Mouse (Mus musculus): ENCODE data around the gene BC053393. TPM values are rescaled to one million over a fixed set of nuclear protein-coding genes. Genes with fewer than 3 reads are reported as not detected.

Gene BC053393
- polyA plus RNA-seq (2014; fragmentation: Nextera tagmentation; extraction: Ambion mirVana), result not detected in 2 replicates

- Histone ChIP-seq H3K4me1 (ENCODE audit: control insufficient read depth, insufficient read depth, low read length) (no peaks in the 10 kb centered on the region), H3K9me3 (ENCODE audit: control insufficient read depth, low read length) (no peaks in the 10 kb centered on the region), H3K27ac (ENCODE audit: low read depth, low read length) (no peak within 1 kb of the TSS), H3K27me3 (ENCODE audit: control insufficient read depth, insufficient read depth, low read length) (no peaks in the 10 kb centered on the region), H3K4me2 (ENCODE audit: low read depth, low read length) (no peak within 1 kb of the TSS), H3K9ac (replicated peaks; ENCODE audit: low read depth, low read length) (no peak within 1 kb of the TSS), H3K36me3 (ENCODE audit: control insufficient read depth, insufficient read depth, low read length) (no peaks in the 10 kb centered on the region), H3K4me3 (ENCODE audit: low read depth, low read length) (no peak within 1 kb of the TSS)
- WGBS, result 91% methylated on average over 1 of the region's 1 CpGs
- ATAC-seq (ENCODE audit: low read depth), result no peak
Observed at GRCm38 (mm10) chr11:46571327-46571726, at the start of gene BC053393. Gene BC053393, plus strand, starts transcription at chr11:46571536.

DNA sequence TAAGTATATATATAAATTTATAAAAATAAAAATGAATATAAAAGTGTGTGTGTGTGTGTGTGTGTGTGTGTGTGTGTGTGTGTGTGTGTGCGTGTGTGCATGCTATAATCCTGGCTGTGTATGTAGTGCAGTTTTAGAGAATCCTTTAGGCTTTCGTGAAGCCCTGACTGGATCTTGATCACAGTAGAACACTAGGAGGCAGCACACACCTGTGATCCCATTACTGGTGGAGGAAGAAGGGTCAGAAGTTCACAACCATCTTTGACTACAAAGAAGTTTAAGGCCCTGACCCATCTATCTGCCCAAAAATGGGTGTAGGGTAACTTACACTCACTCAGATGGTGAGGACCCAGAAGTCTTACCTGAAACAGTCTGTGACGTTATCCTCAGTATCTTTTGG, 48.6 kb upstream of the BC053393 start:
- Histone ChIP-seq H3K9me3 (ENCODE audit: control insufficient read depth, low read length) (no peaks in the 10 kb centered on the region), H3K4me3 (ENCODE audit: low read depth, low read length) (no peak overlapping the region), H3K4me1 (ENCODE audit: control insufficient read depth, insufficient read depth, low read length) (no peaks in the 10 kb centered on the region), H3K27ac (ENCODE audit: low read depth, low read length) (no peak overlapping the region), H3K4me2 (ENCODE audit: low read depth, low read length) (no peak overlapping the region), H3K27me3 (ENCODE audit: control insufficient read depth, insufficient read depth, low read length) (no peaks in the 10 kb centered on the region), H3K9ac (replicated peaks; ENCODE audit: low read depth, low read length) (no peak overlapping the region), H3K36me3 (ENCODE audit: control insufficient read depth, insufficient read depth, low read length) (no peaks in the 10 kb centered on the region)
- 85% methylated on average over 3 of the region's 3 CpGs for WGBS
- no peak for ATAC-seq (ENCODE audit: low read depth)

DNA sequence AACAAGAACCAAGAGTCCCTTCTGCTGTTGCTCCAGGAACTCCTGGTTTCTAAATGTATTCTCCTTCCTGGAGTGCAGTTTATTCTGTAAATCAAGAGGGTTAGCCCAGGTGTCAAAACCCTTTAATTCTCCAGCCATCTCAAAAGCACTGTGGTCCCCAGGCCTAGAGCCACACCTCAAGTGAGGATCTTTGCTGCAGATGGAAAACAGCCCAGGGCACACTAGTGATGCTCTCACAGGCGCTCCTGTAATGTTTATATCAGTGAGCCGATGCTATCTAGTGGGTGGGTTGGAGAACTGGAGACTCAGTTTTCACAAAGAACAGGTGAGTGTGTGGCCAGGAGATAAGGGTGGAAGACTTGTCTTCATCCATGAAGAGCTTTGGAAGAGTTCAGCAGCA, 47.4 kb upstream of the BC053393 start, which contains the start of gene Gm12169:
Gene Gm12169 (plus strand): TSS at position 301 of the 400 bp plus-strand sequence.
- no peaks in the 10 kb centered on the region for H3K4me1 ChIP-seq (ENCODE audit: control insufficient read depth, insufficient read depth, low read length)
- H3K27me3 ChIP-seq (ENCODE audit: control insufficient read depth, insufficient read depth, low read length), result no peaks in the 10 kb centered on the region
- no peaks in the 10 kb centered on the region for H3K9me3 ChIP-seq (ENCODE audit: control insufficient read depth, low read length)
- H3K4me3 ChIP-seq (ENCODE audit: low read depth, low read length), result no peak within 1 kb of the TSS
- H3K9ac ChIP-seq (replicated peaks; ENCODE audit: low read depth, low read length), result no peak within 1 kb of the TSS
- 94% methylated on average over 2 of the region's 2 CpGs for WGBS
- ATAC-seq (ENCODE audit: low read depth), result no peak
- H3K27ac ChIP-seq (ENCODE audit: low read depth, low read length), result no peak within 1 kb of the TSS
- H3K4me2 ChIP-seq (ENCODE audit: low read depth, low read length), result no peak within 1 kb of the TSS
- no peaks in the 10 kb centered on the region for H3K36me3 ChIP-seq (ENCODE audit: control insufficient read depth, insufficient read depth, low read length)

DNA sequence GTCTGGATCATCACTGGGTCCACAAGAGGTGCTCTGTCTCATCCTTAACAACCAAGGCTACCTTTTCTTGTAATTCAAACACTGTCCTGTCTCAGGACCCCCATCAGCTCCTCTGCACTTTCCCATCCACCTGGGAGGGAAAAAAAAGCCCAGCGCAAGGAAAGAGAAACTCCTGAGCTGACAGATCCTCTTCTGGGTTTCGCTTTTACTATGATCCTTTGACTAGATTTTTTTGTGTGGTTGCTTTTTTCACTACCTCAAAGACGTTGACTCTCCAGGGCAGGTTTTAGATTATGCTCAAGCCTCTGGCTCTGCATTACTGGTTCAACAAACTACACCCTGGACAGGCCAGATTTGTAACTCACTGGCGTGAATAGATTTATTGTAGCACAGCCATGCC, 41.2 kb upstream of the BC053393 start:
- H3K27me3 ChIP-seq (ENCODE audit: control insufficient read depth, insufficient read depth, low read length), result no peaks in the 10 kb centered on the region
- H3K4me2 ChIP-seq (ENCODE audit: low read depth, low read length), result no peak overlapping the region
- H3K9ac ChIP-seq (replicated peaks; ENCODE audit: low read depth, low read length), result no peak overlapping the region
- WGBS, result 82% methylated on average over 4 of the region's 4 CpGs
- H3K4me3 ChIP-seq (ENCODE audit: low read depth, low read length), result no peak overlapping the region
- H3K4me1 ChIP-seq (ENCODE audit: control insufficient read depth, insufficient read depth, low read length), result no peaks in the 10 kb centered on the region
- H3K9me3 ChIP-seq (ENCODE audit: control insufficient read depth, low read length), result no peaks in the 10 kb centered on the region
- no peaks in the 10 kb centered on the region for H3K36me3 ChIP-seq (ENCODE audit: control insufficient read depth, insufficient read depth, low read length)
- H3K27ac ChIP-seq (ENCODE audit: low read depth, low read length), result no peak overlapping the region
- no peak for ATAC-seq (ENCODE audit: low read depth)

- Histone ChIP-seq H3K27ac (ENCODE audit: low read depth, low read length) (no peak overlapping the region), H3K4me1 (ENCODE audit: control insufficient read depth, insufficient read depth, low read length) (no peaks in the 10 kb centered on the region), H3K36me3 (ENCODE audit: control insufficient read depth, insufficient read depth, low read length) (no peaks in the 10 kb centered on the region), H3K4me2 (ENCODE audit: low read depth, low read length) (no peak overlapping the region), H3K9me3 (ENCODE audit: control insufficient read depth, low read length) (no peaks in the 10 kb centered on the region), H3K4me3 (ENCODE audit: low read depth, low read length) (no peak overlapping the region), H3K9ac (replicated peaks; ENCODE audit: low read depth, low read length) (no peak overlapping the region), H3K27me3 (ENCODE audit: control insufficient read depth, insufficient read depth, low read length) (no peaks in the 10 kb centered on the region)
- ATAC-seq (ENCODE audit: low read depth), result no peak
- 59% methylated on average over 4 of the region's 4 CpGs for WGBS
Observed at GRCm38 (mm10) chr11:46536978-46537377, 34.4 kb upstream of the BC053393 start.

GRCm38 (mm10) chr11:46543530-46543929, 27.8 kb upstream of the BC053393 start:
- WGBS, result 92% methylated on average over 2 of the region's 2 CpGs
- no peak for ATAC-seq (ENCODE audit: low read depth)
- H3K4me2 ChIP-seq (ENCODE audit: low read depth, low read length), result no peak overlapping the region

DNA sequence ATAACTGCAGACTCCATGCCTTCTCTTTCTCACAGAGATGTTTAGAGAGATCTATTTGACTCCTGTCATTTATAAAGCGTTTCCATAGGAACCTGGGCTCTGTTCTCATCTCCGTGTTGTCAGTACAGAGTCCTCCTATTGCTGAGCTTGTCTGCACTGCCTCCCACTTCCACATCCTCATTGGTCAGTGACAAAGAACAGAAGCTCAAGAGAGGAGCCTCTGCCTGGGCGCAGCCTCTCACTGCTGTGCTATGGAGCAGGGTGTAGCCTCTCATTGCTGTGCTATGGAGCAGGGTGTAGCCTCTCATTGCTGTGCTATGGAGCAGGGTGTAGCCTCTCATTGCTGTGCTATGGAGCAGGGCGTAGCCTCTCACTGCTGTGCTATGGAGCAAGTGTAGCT, 21.6 kb upstream of the BC053393 start:
- H3K9ac ChIP-seq (replicated peaks; ENCODE audit: low read depth, low read length), result no peak overlapping the region
- H3K4me3 ChIP-seq (ENCODE audit: low read depth, low read length), result no peak overlapping the region
- no peaks in the 10 kb centered on the region for H3K27me3 ChIP-seq (ENCODE audit: control insufficient read depth, insufficient read depth, low read length)
- H3K9me3 ChIP-seq (ENCODE audit: control insufficient read depth, low read length), result no peaks in the 10 kb centered on the region
- H3K36me3 ChIP-seq (ENCODE audit: control insufficient read depth, insufficient read depth, low read length), result no peaks in the 10 kb centered on the region
- no peak overlapping the region for H3K27ac ChIP-seq (ENCODE audit: low read depth, low read length)
- H3K4me1 ChIP-seq (ENCODE audit: control insufficient read depth, insufficient read depth, low read length), result no peaks in the 10 kb centered on the region
- WGBS, result 79% methylated on average over 4 of the region's 4 CpGs
- no peak for ATAC-seq (ENCODE audit: low read depth)
- H3K4me2 ChIP-seq (ENCODE audit: low read depth, low read length), result no peak overlapping the region

More at GRCm38 (mm10) chr11:46543530-46543929, 27.8 kb upstream of the BC053393 start:
- Histone ChIP-seq H3K9me3 (ENCODE audit: control insufficient read depth, low read length) (no peaks in the 10 kb centered on the region), H3K36me3 (ENCODE audit: control insufficient read depth, insufficient read depth, low read length) (no peaks in the 10 kb centered on the region), H3K27ac (ENCODE audit: low read depth, low read length) (no peak overlapping the region), H3K4me1 (ENCODE audit: control insufficient read depth, insufficient read depth, low read length) (no peaks in the 10 kb centered on the region), H3K4me3 (ENCODE audit: low read depth, low read length) (no peak overlapping the region), H3K9ac (replicated peaks; ENCODE audit: low read depth, low read length) (no peak overlapping the region), H3K27me3 (ENCODE audit: control insufficient read depth, insufficient read depth, low read length) (no peaks in the 10 kb centered on the region)

GRCm38 (mm10) chr11:46552741-46553140, 18.6 kb upstream of the BC053393 start:
- no peak for ATAC-seq (ENCODE audit: low read depth)
- no peaks in the 10 kb centered on the region for H3K27me3 ChIP-seq (ENCODE audit: control insufficient read depth, insufficient read depth, low read length)
- no peaks in the 10 kb centered on the region for H3K9me3 ChIP-seq (ENCODE audit: control insufficient read depth, low read length)
- WGBS, result 93% methylated on average over 3 of the region's 3 CpGs
- H3K27ac ChIP-seq (ENCODE audit: low read depth, low read length), result no peak overlapping the region
- no peaks in the 10 kb centered on the region for H3K36me3 ChIP-seq (ENCODE audit: control insufficient read depth, insufficient read depth, low read length)
- H3K4me2 ChIP-seq (ENCODE audit: low read depth, low read length), result no peak overlapping the region
- no peak overlapping the region for H3K4me3 ChIP-seq (ENCODE audit: low read depth, low read length)
- H3K4me1 ChIP-seq (ENCODE audit: control insufficient read depth, insufficient read depth, low read length), result no peaks in the 10 kb centered on the region
- no peak overlapping the region for H3K9ac ChIP-seq (replicated peaks; ENCODE audit: low read depth, low read length)

DNA sequence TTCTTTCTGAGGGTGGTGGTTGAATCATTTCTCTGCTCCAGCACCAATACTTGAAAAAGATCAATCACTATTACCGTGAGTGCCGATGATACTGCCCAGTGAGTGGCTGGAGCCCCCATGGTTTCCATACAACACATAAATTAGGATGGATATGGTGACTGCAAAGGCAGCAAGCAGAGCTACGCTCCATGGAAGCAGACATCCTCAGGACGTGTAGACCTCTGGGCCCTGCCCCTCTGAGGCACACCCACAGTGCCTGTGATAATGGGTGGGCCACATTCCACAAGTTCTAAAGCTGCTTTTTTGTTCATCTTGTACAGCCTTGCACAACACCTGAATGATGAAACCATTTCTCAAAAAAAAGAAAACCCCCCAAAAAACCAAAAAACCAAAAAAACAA, 10.2 kb upstream of the BC053393 start:
- no peak overlapping the region for H3K9ac ChIP-seq (replicated peaks; ENCODE audit: low read depth, low read length)
- no peaks in the 10 kb centered on the region for H3K36me3 ChIP-seq (ENCODE audit: control insufficient read depth, insufficient read depth, low read length)
- ATAC-seq (ENCODE audit: low read depth), result no peak
- H3K4me3 ChIP-seq (ENCODE audit: low read depth, low read length), result no peak overlapping the region
- no peaks in the 10 kb centered on the region for H3K4me1 ChIP-seq (ENCODE audit: control insufficient read depth, insufficient read depth, low read length)
- no peaks in the 10 kb centered on the region for H3K9me3 ChIP-seq (ENCODE audit: control insufficient read depth, low read length)
- H3K4me2 ChIP-seq (ENCODE audit: low read depth, low read length), result no peak overlapping the region
- no peaks in the 10 kb centered on the region for H3K27me3 ChIP-seq (ENCODE audit: control insufficient read depth, insufficient read depth, low read length)
- WGBS, result 77% methylated on average over 4 of the region's 4 CpGs
- no peak overlapping the region for H3K27ac ChIP-seq (ENCODE audit: low read depth, low read length)

GRCm38 (mm10) chr11:46564671-46565070, 6.7 kb upstream of the BC053393 start:
- no peaks in the 10 kb centered on the region for H3K9me3 ChIP-seq (ENCODE audit: control insufficient read depth, low read length)
- no peaks in the 10 kb centered on the region for H3K27me3 ChIP-seq (ENCODE audit: control insufficient read depth, insufficient read depth, low read length)
- H3K4me1 ChIP-seq (ENCODE audit: control insufficient read depth, insufficient read depth, low read length), result no peaks in the 10 kb centered on the region
- ATAC-seq (ENCODE audit: low read depth), result no peak
- no peak overlapping the region for H3K4me3 ChIP-seq (ENCODE audit: low read depth, low read length)
- H3K4me2 ChIP-seq (ENCODE audit: low read depth, low read length), result no peak overlapping the region
- no peaks in the 10 kb centered on the region for H3K36me3 ChIP-seq (ENCODE audit: control insufficient read depth, insufficient read depth, low read length)
- WGBS, result 88% methylated on average over 1 of the region's 1 CpGs
- no peak overlapping the region for H3K9ac ChIP-seq (replicated peaks; ENCODE audit: low read depth, low read length)
- no peak overlapping the region for H3K27ac ChIP-seq (ENCODE audit: low read depth, low read length)

Data from neural tube, embryonic 14.5 days (tissue).